Mouse (Mus musculus): Measurements from ENCODE around the gene Abhd2.

DNA sequence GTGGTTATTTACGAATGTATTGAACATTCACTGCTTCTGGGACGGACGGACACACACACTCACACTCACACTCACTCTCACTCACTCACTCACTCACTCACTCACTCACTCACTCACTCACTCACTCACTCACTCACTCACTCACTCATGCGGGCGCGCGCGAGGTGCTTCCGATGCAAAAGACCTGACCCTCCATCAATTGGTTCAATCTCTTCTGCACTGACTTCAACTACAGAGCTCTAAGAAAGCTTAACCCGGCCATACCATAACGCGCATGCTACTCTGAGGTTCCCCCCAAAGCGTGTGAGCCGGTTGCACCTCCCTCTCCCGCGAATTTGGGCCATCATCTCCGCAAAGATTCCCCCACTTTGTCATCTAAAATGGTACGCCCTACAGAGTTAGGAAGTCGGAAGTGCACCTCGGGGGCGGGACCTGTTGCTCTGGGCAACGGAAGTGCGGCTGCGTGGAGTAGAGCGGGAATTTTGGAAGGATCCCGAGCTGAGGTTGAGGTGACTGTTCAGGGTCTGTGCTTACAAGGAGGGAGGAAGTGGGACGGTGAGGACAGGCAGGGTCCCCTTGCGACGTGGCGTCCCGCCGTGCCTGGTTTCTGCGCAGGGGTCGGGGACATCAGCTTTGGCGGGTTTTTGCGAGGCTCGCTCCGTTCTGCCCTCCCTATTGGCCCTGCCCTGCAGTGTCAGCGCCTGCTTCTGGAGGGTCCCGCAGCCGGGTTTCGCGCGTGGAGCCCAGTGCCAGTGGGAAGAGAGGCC is 119.1 kb downstream of the Abhd2 start, which contains the start of gene Fanci:
- no peak for TF ChIP-seq CTCF (IDR thresholded peaks at IDR 0.05; ENCODE audit: low read depth, low read length)
- TF ChIP-seq POLR2A (IDR thresholded peaks at IDR 0.05; ENCODE audit: insufficient read depth, low read length): peak; percentile 86
